ENCODE assay signal across 28 mouse cellular contexts in genomic region chr10:23089271-23089670, GRCm38 (mm10).
DNase-seq lines count a peak whose midpoint lies in the region; TF ChIP-seq lines count a peak whose summit lies in the region.
"Had no signal": no experiment of that assay in that cellular context is flagged by ENCODE, and none has a peak within 500 bp of the region (broad histone marks: within the 10 kb centered on the region; RNA-seq: fewer than 3 reads in every experiment).

No protein-coding gene starts in this region.

- no peak overlapping the region for H3ac ChIP-seq in myocyte (ENCODE audit: control insufficient read depth, insufficient read length)

- WGBS in hindbrain, embryonic 10.5 days, result 90% methylated on average over 6 of the region's 6 CpGs

- no peak overlapping the region for H3K27ac ChIP-seq in hindbrain, embryonic 10.5 days
- H3K27ac ChIP-seq: embryonic facial prominence, embryonic 13.5 days; forebrain, embryonic 10.5 days; forebrain, embryonic 13.5 days; heart, adult 2 months; heart, embryonic 10.5 days; heart, embryonic 13.5 days; hindbrain, embryonic 12.5 days; hindbrain, embryonic 15.5 days; intestine, embryonic 15.5 days had no signal

- H3K4me1 ChIP-seq in hindbrain, embryonic 10.5 days (replicated peaks), result 0 out of 2 replicates have a peak, but pooled peaks cover 2% of the 10 kb centered on the region
- H3K4me1 ChIP-seq: forebrain, embryonic 13.5 days; hindbrain, embryonic 12.5 days; hindbrain, embryonic 15.5 days; intestine, embryonic 15.5 days had no signal

- no peaks in the 10 kb centered on the region for H3K27me3 ChIP-seq in myocyte (ENCODE audit: control insufficient read depth, insufficient read depth, insufficient read length)
- no peaks in the 10 kb centered on the region for H3K27me3 ChIP-seq in hindbrain, embryonic 10.5 days (ENCODE audit: insufficient read depth, poor library complexity, severe bottlenecking)
- H3K27me3 ChIP-seq: CH12.LX; embryonic facial prominence, embryonic 13.5 days; forebrain, embryonic 13.5 days; heart, embryonic 13.5 days; hindbrain, embryonic 12.5 days; hindbrain, embryonic 15.5 days; intestine, embryonic 15.5 days had no signal

- DNase-seq in gastrocnemius, adult 18-20 months (ENCODE audit: low spot score), result peak; percentile 42
- no peak for DNase-seq in gastrocnemius, postnatal 4 days (ENCODE audit: low spot score in 2 of 2)
- peak; percentile 19 for DNase-seq in brain, adult 2 months (ENCODE audit: low read depth, low spot score)
- DNase-seq in gastrocnemius, postnatal 10 days, result peak; percentile 35
- DNase-seq in hindbrain, embryonic 10.5 days (ENCODE audit: low spot score), result no peak
- no peak for DNase-seq in kidney, postnatal 14 days
- DNase-seq: adrenal gland, postnatal 10 days; adrenal gland, postnatal 36 days; B cell, adult 2 months; cerebellum, adult 11 months; cerebellum, adult 2 months; cerebellum, adult 9-11 months; cerebellum, postnatal 25 days; heart, adult 2 months; heart, postnatal 14 days; heart, postnatal 4 days; kidney, adult 11 months had no signal

- no peak overlapping the region for H3K4me3 ChIP-seq in myocyte
- H3K4me3 ChIP-seq in hindbrain, embryonic 10.5 days, result no peak overlapping the region
- H3K4me3 ChIP-seq: embryonic facial prominence, embryonic 13.5 days; forebrain, embryonic 10.5 days; forebrain, embryonic 13.5 days; heart, adult 2 months; heart, embryonic 10.5 days; heart, embryonic 13.5 days; hindbrain, embryonic 12.5 days; hindbrain, embryonic 15.5 days; intestine, embryonic 15.5 days had no signal

- no peaks in the 10 kb centered on the region for H3K9me3 ChIP-seq in hindbrain, embryonic 10.5 days
- H3K9me3 ChIP-seq: embryonic facial prominence, embryonic 13.5 days; forebrain, embryonic 10.5 days; forebrain, embryonic 13.5 days; G1E; heart, embryonic 10.5 days; heart, embryonic 13.5 days; hindbrain, embryonic 12.5 days; hindbrain, embryonic 15.5 days; intestine, embryonic 15.5 days had no signal

- no peak for TF ChIP-seq POLR2A in myocyte (IDR thresholded peaks at IDR 0.05; ENCODE audit: insufficient read length, low read depth)

- no peaks in the 10 kb centered on the region for H3K36me3 ChIP-seq in myocyte (ENCODE audit: control insufficient read depth, insufficient read depth)
- no peaks in the 10 kb centered on the region for H3K36me3 ChIP-seq in hindbrain, embryonic 10.5 days
- H3K36me3 ChIP-seq: embryonic facial prominence, embryonic 13.5 days; forebrain, embryonic 10.5 days; G1E; heart, embryonic 10.5 days; heart, embryonic 13.5 days; hindbrain, embryonic 12.5 days; hindbrain, embryonic 15.5 days; intestine, embryonic 15.5 days had no signal

- H3K79me2 ChIP-seq in myocyte (ENCODE audit: control insufficient read depth, insufficient read depth), result no peaks in the 10 kb centered on the region

- H3K4me2 ChIP-seq in myocyte (ENCODE audit: low read depth), result no peak overlapping the region
- H3K4me2 ChIP-seq: embryonic facial prominence, embryonic 13.5 days; forebrain, embryonic 13.5 days; heart, embryonic 13.5 days; hindbrain, embryonic 12.5 days; hindbrain, embryonic 15.5 days; intestine, embryonic 15.5 days had no signal

TF ChIP-seq in myocyte, 11 proteins besides CTCF, POLR2A, EP300 and RAD21:
- TF ChIP-seq TCF12 (IDR thresholded peaks at IDR 0.05; ENCODE audit: insufficient read depth, poor library complexity, severe bottlenecking) (peak; percentile 45), CEBPB (IDR thresholded peaks at IDR 0.05; ENCODE audit: insufficient read depth, poor library complexity, severe bottlenecking) (no peak), USF1 (IDR thresholded peaks at IDR 0.05; ENCODE audit: low read depth) (no peak), MYOD1 (IDR thresholded peaks at IDR 0.05; ENCODE audit: control insufficient read depth in 1 of 3, insufficient read length in 2 of 3, low read depth in 2 of 3) (peak; percentile 50 to 81 (median 53)), MYOG (IDR thresholded peaks at IDR 0.05; ENCODE audit: control insufficient read depth in 1 of 3, insufficient read depth in 1 of 3, insufficient read length in 2 of 3, low read depth in 2 of 3) (peak in 2 of 3 experiments; percentile 72 to 75)

Comparison
In these comparisons a context has a peak if more than half of its experiments do, and no peak if none do; other contexts are left out.
1. DNase-seq: peak in gastrocnemius, adult 18-20 months (single experiment), brain, adult 2 months (single experiment) and gastrocnemius, postnatal 10 days (single experiment); none in gastrocnemius, postnatal 4 days (0 of 2), hindbrain, embryonic 10.5 days (single experiment) and kidney, postnatal 14 days (single experiment).